Mouse (Mus musculus) ES-Bruce4 (cell line): ENCODE results near the gene Grm4.

ENCODE experiments used
- CTCF ChIP-seq: IDR thresholded peaks from one replicate; pipeline ENCODE4 v1.8.1; 2011; ENCODE audit warnings: low read depth, low read length
- EP300 ChIP-seq: IDR thresholded peaks from 2 replicates; pipeline ENCODE4 v1.6.1; 2011; ENCODE audit warnings: low read depth, low read length; ENCODE audit not compliant: insufficient read depth
- POLR2A ChIP-seq: IDR thresholded peaks from one replicate; pipeline ENCODE4 v1.8.1; 2011; ENCODE audit warnings: low read length; ENCODE audit not compliant: insufficient read depth

- TF ChIP-seq CTCF: no peak
- no peak for TF ChIP-seq EP300
- TF ChIP-seq POLR2A: no peak
Observed at GRCm38 (mm10) chr17:27485940-27486339, 35.3 kb downstream of the Grm4 start.
